Mouse (Mus musculus) CH12.LX (cell line): ENCODE results near the gene Scamp2. TPM values are rescaled to one million over a fixed set of nuclear protein-coding genes. Genes with fewer than 3 reads are reported as not detected.
A peak's percentile ranks its signal among the peaks of the same experiment; 100 is the strongest.

Experiments used
- E2F4 ChIP-seq: IDR thresholded peaks from 2 replicates; pipeline ENCODE4 v1.6.1; 2011; ENCODE audit warnings: low read depth, low read length, improper control_type of control experiment; ENCODE audit not compliant: insufficient replicate concordance
- SIN3A ChIP-seq: IDR thresholded peaks from 2 replicates; pipeline ENCODE4 v1.6.1; 2012; ENCODE audit warnings: low read length, improper control_type of control experiment, inconsistent platforms
- ZC3H11A ChIP-seq: IDR thresholded peaks from 2 replicates; pipeline ENCODE4 v1.6.1; 2012; ENCODE audit warnings: low read depth, mild to moderate bottlenecking, inconsistent platforms, low read length, improper control_type of control experiment
- polyA plus RNA-seq: library from polyadenylated mRNA; unstranded; fragments of >175 nt; gene quantifications from 2 replicates; pipeline ENCODE4 v1.2.1, GENCODE M21; 2012; ENCODE audit warnings: low read depth; ENCODE audit not compliant: insufficient read length
- total RNA-seq, 2 experiments: library from RNA; depleted of rRNA; stranded (reverse); fragments of 300-350 nt in 1 of 2; fragments of >200 nt in 1 of 2; gene quantifications; 2 replicates each; pipeline ENCODE4 v1.2.3; 2012 to 2014

Gene Scamp2
- total and polyA plus RNA-seq, 3 experiments: 46.4 to 91.6 (median 52.2) TPM

DNA sequence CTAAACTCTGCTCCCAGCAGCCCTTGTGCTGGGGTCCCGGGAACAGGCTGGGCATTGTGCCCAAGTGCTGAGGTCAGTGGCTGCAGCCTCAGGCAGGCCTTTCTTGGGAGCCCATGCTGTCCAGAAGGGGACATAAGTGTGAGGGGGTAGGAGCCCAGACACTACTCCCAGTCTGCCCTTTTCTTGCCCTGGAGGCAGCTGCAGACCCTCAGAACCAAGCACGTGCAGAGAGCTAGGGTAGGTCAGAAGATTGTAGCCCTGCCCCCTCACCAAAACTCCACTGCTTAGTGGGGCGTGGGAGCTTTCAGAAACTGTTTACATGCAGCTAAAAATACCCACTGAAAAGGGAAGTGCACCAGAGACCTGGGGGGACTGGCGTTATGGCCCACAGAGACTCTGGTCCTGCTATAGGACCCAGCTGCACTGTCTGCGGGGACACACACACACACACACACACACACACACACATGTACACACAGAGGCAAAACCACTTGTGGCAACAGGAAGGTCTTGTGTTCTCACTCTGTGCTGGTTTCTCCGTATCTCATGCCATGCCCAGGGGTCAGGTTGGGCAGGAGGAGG, 77.1 kb downstream of the Scamp2 start (continued):
- no peak for TF ChIP-seq ZC3H11A
- TF ChIP-seq E2F4: no peak
- TF ChIP-seq SIN3A: peak; percentile 82

Other genes with a start within 250 kb of the Scamp2 start
- gene Ppcdc, start 120.8 kb upstream of the Scamp2 start, total RNA-seq (2012; rRNA removed): 39.6 and 50.3 TPM in 2 replicates
- 44.1 and 44.9 TPM in 2 replicates for gene Ppcdc, start 120.8 kb upstream of the Scamp2 start, total RNA-seq (2014; rRNA removed)
- 36.2 and 38.8 TPM in 2 replicates for gene Ppcdc, start 120.8 kb upstream of the Scamp2 start, polyA plus RNA-seq
- 2.1 and 2.7 TPM in 2 replicates for gene Scamp5, start 92.9 kb upstream of the Scamp2 start, total RNA-seq (2012; rRNA removed)
- 0.34 and 0.54 TPM in 2 replicates for gene Scamp5, start 92.9 kb upstream of the Scamp2 start, total RNA-seq (2014; rRNA removed)
- gene Scamp5, start 92.9 kb upstream of the Scamp2 start, polyA plus RNA-seq: 0.48 and 0.99 TPM in 2 replicates
- 0.21 TPM in 1 of 2 replicates, not detected in the other for gene Rpp25, start 56.9 kb upstream of the Scamp2 start, total RNA-seq (2012; rRNA removed)
- gene Rpp25, start 56.9 kb upstream of the Scamp2 start, total RNA-seq (2014; rRNA removed): not detected in 2 replicates
- not detected in 2 replicates for gene Rpp25, start 56.9 kb upstream of the Scamp2 start, polyA plus RNA-seq
- gene Cox5a, start 39.7 kb upstream of the Scamp2 start, total RNA-seq (2012; rRNA removed): 179 and 203 TPM in 2 replicates
- 229 and 257 TPM in 2 replicates for gene Cox5a, start 39.7 kb upstream of the Scamp2 start, total RNA-seq (2014; rRNA removed)
- 255 and 279 TPM in 2 replicates for gene Cox5a, start 39.7 kb upstream of the Scamp2 start, polyA plus RNA-seq
- gene Fam219b, start 23.4 kb upstream of the Scamp2 start, total RNA-seq (2012; rRNA removed): 10.6 and 11.8 TPM in 2 replicates
- 8.3 and 9.3 TPM in 2 replicates for gene Fam219b, start 23.4 kb upstream of the Scamp2 start, total RNA-seq (2014; rRNA removed)
- 9.2 and 10.2 TPM in 2 replicates for gene Fam219b, start 23.4 kb upstream of the Scamp2 start, polyA plus RNA-seq
- 28.6 and 33.2 TPM in 2 replicates for gene Mpi, start 8.2 kb upstream of the Scamp2 start, total RNA-seq (2012; rRNA removed)
- 28.2 and 29.0 TPM in 2 replicates for gene Mpi, start 8.2 kb upstream of the Scamp2 start, total RNA-seq (2014; rRNA removed)
- gene Mpi, start 8.2 kb upstream of the Scamp2 start, polyA plus RNA-seq: 36.7 and 37.3 TPM in 2 replicates
- 10.5 and 11.4 TPM in 2 replicates for gene Ulk3, start 28.5 kb downstream of the Scamp2 start, total RNA-seq (2012; rRNA removed)
- 1.8 and 2.6 TPM in 2 replicates for gene Ulk3, start 28.5 kb downstream of the Scamp2 start, total RNA-seq (2014; rRNA removed)
- gene Ulk3, start 28.5 kb downstream of the Scamp2 start, polyA plus RNA-seq: 10.0 and 11.8 TPM in 2 replicates
- not detected in 2 replicates for gene Cplx3, start 45.3 kb downstream of the Scamp2 start, total RNA-seq (2012; rRNA removed)
- not detected in 2 replicates for gene Cplx3, start 45.3 kb downstream of the Scamp2 start, total RNA-seq (2014; rRNA removed)
- gene Cplx3, start 45.3 kb downstream of the Scamp2 start, polyA plus RNA-seq: 0.09 TPM in 1 of 2 replicates, not detected in the other
- gene Lman1l, start 59.8 kb downstream of the Scamp2 start, total RNA-seq (2012; rRNA removed): 0.08 TPM in 1 of 2 replicates, not detected in the other
- gene Lman1l, start 59.8 kb downstream of the Scamp2 start, total RNA-seq (2014; rRNA removed): not detected in 2 replicates
- 0.19 and 0.29 TPM in 2 replicates for gene Lman1l, start 59.8 kb downstream of the Scamp2 start, polyA plus RNA-seq
- gene Csk, start 92.7 kb downstream of the Scamp2 start, total RNA-seq (2012; rRNA removed): 111 and 122 TPM in 2 replicates
- 111 and 125 TPM in 2 replicates for gene Csk, start 92.7 kb downstream of the Scamp2 start, total RNA-seq (2014; rRNA removed)
- 139 and 153 TPM in 2 replicates for gene Csk, start 92.7 kb downstream of the Scamp2 start, polyA plus RNA-seq
- gene Cyp1a2, start 122.8 kb downstream of the Scamp2 start, total RNA-seq (2012; rRNA removed): not detected in 2 replicates
- gene Cyp1a2, start 122.8 kb downstream of the Scamp2 start, total RNA-seq (2014; rRNA removed): not detected in 2 replicates
- not detected in 2 replicates for gene Cyp1a2, start 122.8 kb downstream of the Scamp2 start, polyA plus RNA-seq
- gene Cyp1a1, start 127.0 kb downstream of the Scamp2 start, total RNA-seq (2012; rRNA removed): 0.08 and 0.13 TPM in 2 replicates
- gene Cyp1a1, start 127.0 kb downstream of the Scamp2 start, total RNA-seq (2014; rRNA removed): 0.11 and 0.19 TPM in 2 replicates
- not detected in 2 replicates for gene Cyp1a1, start 127.0 kb downstream of the Scamp2 start, polyA plus RNA-seq
- gene Edc3, start 147.6 kb downstream of the Scamp2 start, total RNA-seq (2012; rRNA removed): 9.6 and 10.6 TPM in 2 replicates
- 10.9 and 13.6 TPM in 2 replicates for gene Edc3, start 147.6 kb downstream of the Scamp2 start, total RNA-seq (2014; rRNA removed)
- 24.1 and 27.9 TPM in 2 replicates for gene Edc3, start 147.6 kb downstream of the Scamp2 start, polyA plus RNA-seq
- 39.9 and 46.7 TPM in 2 replicates for gene Clk3, start 204.9 kb downstream of the Scamp2 start, total RNA-seq (2012; rRNA removed)
- 69.0 and 87.7 TPM in 2 replicates for gene Clk3, start 204.9 kb downstream of the Scamp2 start, total RNA-seq (2014; rRNA removed)
- gene Clk3, start 204.9 kb downstream of the Scamp2 start, polyA plus RNA-seq: 62.4 and 67.9 TPM in 2 replicates